Mouse (Mus musculus) E14TG2a.4 (cell line): ENCODE measurements around the gene Dnttip1.

Source experiments
- CTCF ChIP-seq: conservative IDR thresholded peaks from 2 replicates; pipeline ENCODE4 v1.5.1; 2014; ENCODE audit warnings: low read length
- POU5F1 ChIP-seq: IDR thresholded peaks from 2 replicates; pipeline ENCODE4 v1.6.1; 2014; ENCODE audit warnings: low read length, borderline replicate concordance

GRCm38 (mm10) chr2:164705328-164705727 is 40.5 kb upstream of the Dnttip1 start:
- TF ChIP-seq CTCF = no peak
- no peak for TF ChIP-seq POU5F1
